Mouse (Mus musculus): ENCODE data around the gene Cggbp1. TPM values are rescaled to one million over a fixed set of nuclear protein-coding genes. Genes with fewer than 3 reads are reported as not detected.
A peak's percentile ranks its signal among the peaks of the same experiment; 100 is the strongest.
"Not testable (repeated sequence)": the region's sequence is repeated elsewhere in the genome, so short reads cannot be mapped to it uniquely, and the experiment has no call there.

Cggbp1 gene
- polyA plus RNA-seq, 1 experiment = 76.4 TPM

DNA sequence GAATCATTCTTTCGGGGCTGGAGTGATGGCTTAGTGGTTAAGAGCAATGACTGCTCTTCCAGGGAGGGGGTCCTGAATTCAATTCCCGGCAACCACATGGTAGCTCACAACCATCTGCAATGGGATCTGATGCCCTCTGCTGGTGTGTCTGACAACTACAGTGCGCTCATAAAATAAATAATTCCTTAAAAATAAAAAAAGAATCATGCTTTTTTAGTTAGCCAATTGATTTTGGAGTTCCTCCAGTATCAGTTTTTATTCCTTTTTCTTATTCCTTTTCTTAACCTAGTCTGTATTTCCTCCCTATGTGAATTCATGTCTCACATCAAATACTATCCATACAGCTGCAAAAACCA, 9.4 kb upstream of the Cggbp1 start:
- TF ChIP-seq CTCF (IDR thresholded peaks at IDR 0.05; ENCODE audit: low read depth, low read length) = no peak
- TF ChIP-seq POLR2A (IDR thresholded peaks at IDR 0.05; ENCODE audit: borderline replicate concordance, low read depth, low read length) = no peak

DNA sequence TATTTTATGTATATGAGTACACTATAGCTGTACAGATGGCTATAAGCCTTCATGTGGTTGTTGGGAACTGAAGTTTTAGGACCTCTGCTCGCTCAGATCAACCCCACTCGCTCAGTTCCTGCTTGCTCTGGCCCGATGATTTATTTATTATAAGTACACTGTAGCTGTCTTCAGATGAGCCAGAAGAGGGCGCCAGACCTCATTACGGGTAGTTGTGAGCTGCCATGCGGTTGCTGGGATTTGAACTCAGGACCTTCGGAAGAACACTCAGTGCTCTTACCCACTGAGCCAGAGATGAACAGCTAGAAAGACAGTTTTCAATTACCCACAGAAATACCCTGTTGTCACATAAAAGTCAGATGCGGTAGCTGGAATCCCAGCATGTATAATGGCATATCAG, 5.8 kb upstream of the Cggbp1 start:
- TF ChIP-seq CTCF (IDR thresholded peaks at IDR 0.05; ENCODE audit: low read depth, low read length) (peak; percentile 59), POLR2A (IDR thresholded peaks at IDR 0.05; ENCODE audit: borderline replicate concordance, low read depth, low read length) (no peak)
- peaks cover 6% of the 10 kb centered on the region for H3K4me1 ChIP-seq (ENCODE audit: control insufficient read depth, insufficient read depth, low read length)
- H3K27ac ChIP-seq (ENCODE audit: insufficient read depth, low read depth, low read length) = no peak overlapping the region
- no peak overlapping the region for H3K4me3 ChIP-seq (ENCODE audit: insufficient read depth, low read length)

More for the DNA sequence above, 9.4 kb upstream of the Cggbp1 start:
- no peak overlapping the region for H3K27ac ChIP-seq (ENCODE audit: insufficient read depth, low read depth, low read length)
- H3K4me1 ChIP-seq (ENCODE audit: control insufficient read depth, insufficient read depth, low read length) = peaks cover 5% of the 10 kb centered on the region
- no peak overlapping the region for H3K4me3 ChIP-seq (ENCODE audit: insufficient read depth, low read length)

DNA sequence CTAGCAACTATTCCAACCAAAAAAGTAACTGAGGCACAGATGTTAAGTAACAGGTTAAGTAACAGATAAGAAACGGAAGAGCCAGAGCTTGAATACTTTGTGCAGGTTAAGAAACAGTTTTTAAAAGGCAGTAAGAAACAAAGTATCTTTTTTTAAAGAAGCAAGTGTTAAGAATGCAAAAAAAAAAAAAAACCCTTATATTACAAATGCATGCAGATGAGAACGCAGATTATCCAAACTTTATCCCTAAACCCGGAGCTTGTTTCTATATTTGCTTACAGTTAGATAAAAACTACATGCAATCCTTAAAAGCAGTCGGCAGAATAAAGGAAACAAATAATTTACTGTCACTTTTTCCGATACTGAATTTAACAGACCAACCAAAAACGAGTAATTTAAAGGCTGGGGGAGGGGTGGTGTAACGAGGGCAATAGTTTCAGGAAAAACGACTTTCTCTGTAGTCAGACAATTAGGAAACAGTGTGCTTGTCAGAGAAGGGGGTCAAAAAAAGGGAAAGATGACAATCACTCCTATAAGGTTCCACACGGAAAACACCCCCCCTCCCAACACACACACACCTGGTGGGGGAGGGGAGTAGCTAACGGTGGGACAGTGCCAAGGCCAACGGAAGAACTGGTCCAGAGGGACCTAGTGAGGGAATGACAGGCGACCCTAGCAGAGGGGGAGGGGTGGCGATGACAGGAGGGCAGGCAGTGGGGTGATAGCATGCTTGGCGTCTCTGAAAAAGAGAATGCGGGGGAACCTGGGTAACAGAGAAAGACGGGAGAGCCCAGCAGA, 1.3 kb upstream of the Cggbp1 start:
- Histone ChIP-seq H3K4me3 (ENCODE audit: insufficient read depth, low read length) (peak overlapping the region; percentile 96), H3K27ac (ENCODE audit: insufficient read depth, low read depth, low read length) (no peak overlapping the region), H3K4me1 (ENCODE audit: control insufficient read depth, insufficient read depth, low read length) (peaks cover 8% of the 10 kb centered on the region)
- TF ChIP-seq CTCF (IDR thresholded peaks at IDR 0.05; ENCODE audit: low read depth, low read length) (no peak), POLR2A (IDR thresholded peaks at IDR 0.05; ENCODE audit: borderline replicate concordance, low read depth, low read length) (no peak)

DNA sequence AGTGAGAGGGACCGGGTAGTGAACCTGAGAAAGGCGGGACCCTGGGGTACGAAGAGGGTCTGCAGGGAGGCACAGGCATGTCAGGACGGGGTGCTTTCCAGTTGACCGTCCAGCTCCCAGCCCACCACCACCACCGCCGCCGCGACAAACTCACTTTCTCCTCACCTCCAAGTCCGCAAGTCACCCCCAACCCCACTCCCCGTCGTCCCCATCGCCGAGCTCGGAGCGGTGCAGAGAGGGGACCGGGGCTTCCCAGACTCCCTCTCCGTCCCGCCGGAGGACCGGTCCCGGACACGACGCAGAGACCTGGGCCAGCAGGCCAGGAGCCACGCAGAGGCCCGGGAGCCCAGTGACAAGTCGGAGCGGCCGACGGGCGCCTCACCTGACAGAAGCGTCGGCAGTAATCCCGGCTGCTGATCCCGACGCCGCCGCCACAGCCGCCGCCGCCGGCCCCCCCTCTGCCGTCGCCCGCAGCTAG, 672 bp upstream of the Cggbp1 start:
- peak overlapping the region; percentile 96 for H3K4me3 ChIP-seq (ENCODE audit: insufficient read depth, low read length)
- TF ChIP-seq CTCF (IDR thresholded peaks at IDR 0.05; ENCODE audit: low read depth, low read length) = no peak
- TF ChIP-seq POLR2A (IDR thresholded peaks at IDR 0.05; ENCODE audit: borderline replicate concordance, low read depth, low read length) = no peak
- H3K4me1 ChIP-seq (ENCODE audit: control insufficient read depth, insufficient read depth, low read length) = peaks cover 12% of the 10 kb centered on the region
- H3K27ac ChIP-seq (ENCODE audit: insufficient read depth, low read depth, low read length) = peak overlapping the region; percentile 61

DNA sequence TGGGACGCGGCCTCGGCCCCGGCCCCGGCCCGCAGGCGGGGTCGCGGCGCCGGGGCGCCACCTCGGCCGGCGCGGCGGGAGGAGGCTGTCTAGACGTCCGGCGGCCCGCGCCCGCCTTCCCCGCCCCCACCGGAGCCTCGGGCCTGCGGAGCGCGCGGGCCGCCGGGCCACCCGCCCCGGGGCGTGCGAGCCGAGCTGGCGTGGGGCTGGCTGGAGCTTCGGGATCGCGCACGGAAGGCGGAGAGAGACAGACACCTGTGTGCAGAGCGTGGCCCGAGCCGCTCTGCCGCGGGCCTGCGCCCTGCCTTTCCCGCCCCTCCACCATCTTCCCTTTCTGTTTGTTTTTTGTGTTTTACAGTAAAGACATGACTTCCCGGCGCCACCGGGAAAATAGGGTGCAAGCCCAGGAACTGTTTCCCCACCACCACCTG, 660 bp downstream of the Cggbp1 start:
- TF ChIP-seq CTCF (IDR thresholded peaks at IDR 0.05; ENCODE audit: low read depth, low read length) (no peak), POLR2A (IDR thresholded peaks at IDR 0.05; ENCODE audit: borderline replicate concordance, low read depth, low read length) (no peak)
- Histone ChIP-seq H3K27ac (ENCODE audit: insufficient read depth, low read depth, low read length) (peak overlapping the region; percentile 95), H3K4me3 (ENCODE audit: insufficient read depth, low read length) (peak overlapping the region; percentile 81), H3K4me1 (ENCODE audit: control insufficient read depth, insufficient read depth, low read length) (peaks cover 13% of the 10 kb centered on the region)

DNA sequence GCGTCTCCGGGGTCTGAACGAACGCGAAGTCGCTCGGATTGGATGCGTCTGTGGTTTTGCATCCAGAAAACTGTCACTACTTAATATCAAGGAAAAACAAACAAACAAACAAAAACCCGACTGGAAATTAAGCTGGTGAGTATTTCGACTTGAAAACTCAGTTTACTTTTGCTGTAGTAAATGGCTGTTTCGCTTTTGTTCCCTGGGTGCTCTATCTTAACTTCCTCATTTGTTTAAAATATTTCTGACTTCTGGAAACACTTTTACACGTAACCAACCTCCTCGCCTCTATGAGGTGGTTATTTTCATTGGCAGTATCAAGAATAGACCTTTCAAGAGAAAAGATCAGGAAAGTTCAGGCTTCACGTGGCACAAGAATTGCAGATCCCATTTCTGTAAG, 1.1 kb downstream of the Cggbp1 start:
- Histone ChIP-seq H3K4me3 (ENCODE audit: insufficient read depth, low read length) (peak overlapping the region; percentile 81), H3K27ac (ENCODE audit: insufficient read depth, low read depth, low read length) (peak overlapping the region; percentile 95), H3K4me1 (ENCODE audit: control insufficient read depth, insufficient read depth, low read length) (peaks cover 13% of the 10 kb centered on the region)
- TF ChIP-seq CTCF (IDR thresholded peaks at IDR 0.05; ENCODE audit: low read depth, low read length) (no peak), POLR2A (IDR thresholded peaks at IDR 0.05; ENCODE audit: borderline replicate concordance, low read depth, low read length) (no peak)

DNA sequence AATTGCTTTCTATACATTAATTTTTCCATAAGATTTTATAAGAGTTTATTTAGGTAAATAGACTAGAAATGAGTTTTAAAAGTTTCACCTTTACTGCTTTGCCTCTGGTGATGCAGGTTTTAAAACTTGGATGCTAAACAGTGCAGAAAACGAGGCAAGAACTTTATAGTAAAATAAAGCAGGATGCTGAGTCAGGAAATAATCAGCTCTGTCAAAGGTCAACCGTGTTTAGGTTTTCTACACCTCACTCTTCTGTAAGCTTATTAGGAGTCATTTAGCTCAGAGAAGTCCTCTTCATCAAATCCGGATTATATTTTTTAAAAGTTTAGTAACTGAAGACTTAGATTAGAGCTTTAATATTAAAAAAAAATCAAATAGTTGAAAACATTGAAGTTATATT, 5.2 kb downstream of the Cggbp1 start:
- no peak overlapping the region for H3K27ac ChIP-seq (ENCODE audit: insufficient read depth, low read depth, low read length)
- H3K4me3 ChIP-seq (ENCODE audit: insufficient read depth, low read length) = no peak overlapping the region
- no peak for TF ChIP-seq POLR2A (IDR thresholded peaks at IDR 0.05; ENCODE audit: borderline replicate concordance, low read depth, low read length)
- TF ChIP-seq CTCF (IDR thresholded peaks at IDR 0.05; ENCODE audit: low read depth, low read length) = no peak
- peaks cover 11% of the 10 kb centered on the region for H3K4me1 ChIP-seq (ENCODE audit: control insufficient read depth, insufficient read depth, low read length)

DNA sequence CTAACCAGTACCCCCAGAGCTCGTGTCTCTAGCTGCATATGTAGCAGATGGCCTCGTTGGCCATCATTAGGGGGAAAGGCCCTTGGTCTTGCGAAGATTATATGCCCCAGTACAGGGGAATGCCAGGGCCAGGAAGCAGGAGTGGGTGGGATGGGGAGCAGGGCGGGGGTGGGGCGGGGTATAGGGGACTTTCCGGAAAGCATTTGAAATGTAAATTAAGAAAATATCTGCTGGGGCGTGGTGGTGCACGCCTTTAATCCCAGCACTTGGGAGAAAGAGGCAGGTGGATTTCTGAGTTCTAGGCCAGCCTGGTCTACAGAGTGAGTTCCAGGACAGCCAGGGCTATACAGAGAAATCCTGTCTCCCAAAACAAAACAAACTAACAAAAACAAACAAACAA, 14.0 kb downstream of the Cggbp1 start:
- not testable (repeated sequence) for H3K4me1 ChIP-seq (ENCODE audit: control insufficient read depth, insufficient read depth, low read length); H3K27ac ChIP-seq (ENCODE audit: insufficient read depth, low read depth, low read length); H3K4me3 ChIP-seq (ENCODE audit: insufficient read depth, low read length)

DNA sequence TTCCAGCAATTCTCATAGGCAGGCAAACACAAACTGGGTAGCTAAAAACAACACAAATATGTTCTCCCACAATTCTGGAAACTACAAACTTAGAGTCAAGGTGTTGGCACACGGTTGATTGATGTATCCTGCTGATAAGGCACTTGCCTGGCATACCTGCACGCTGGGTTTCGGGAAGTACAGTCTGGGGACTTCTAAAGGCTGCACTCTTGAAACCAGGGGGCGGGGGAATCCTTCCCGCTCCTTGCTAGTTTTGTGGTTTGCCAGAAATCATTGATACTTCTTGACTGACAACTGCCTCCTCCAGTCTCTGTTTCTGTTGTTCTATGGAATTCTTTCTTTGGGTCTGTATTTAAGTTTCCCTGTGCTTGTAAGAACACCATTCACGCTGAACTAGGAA, 16.8 kb downstream of the Cggbp1 start:
- no peak for TF ChIP-seq POLR2A (IDR thresholded peaks at IDR 0.05; ENCODE audit: borderline replicate concordance, low read depth, low read length)
- TF ChIP-seq CTCF (IDR thresholded peaks at IDR 0.05; ENCODE audit: low read depth, low read length) = no peak
- Histone ChIP-seq H3K4me1 (ENCODE audit: control insufficient read depth, insufficient read depth, low read length) (no peaks in the 10 kb centered on the region), H3K4me3 (ENCODE audit: insufficient read depth, low read length) (no peak overlapping the region), H3K27ac (ENCODE audit: insufficient read depth, low read depth, low read length) (no peak overlapping the region)

DNA sequence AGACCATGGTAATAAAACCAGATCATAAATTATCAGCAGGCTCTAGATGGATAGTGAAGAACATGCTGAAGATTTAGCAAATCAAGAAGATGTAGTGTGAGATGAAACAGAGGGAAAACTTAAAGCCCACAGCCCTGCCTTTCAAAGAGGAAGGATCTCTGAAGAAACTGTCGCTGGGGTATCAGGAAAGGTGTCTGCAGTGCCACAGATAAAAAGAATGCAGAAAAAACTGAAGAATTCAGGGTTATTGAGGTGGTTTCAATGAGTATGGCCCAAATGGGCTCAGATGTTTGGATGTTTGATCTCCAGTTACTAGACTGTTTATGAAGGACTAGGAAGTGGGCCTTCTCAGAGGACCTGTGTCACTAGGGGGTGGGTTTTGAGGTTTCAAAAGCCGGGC, 17.8 kb downstream of the Cggbp1 start:
- Histone ChIP-seq H3K27ac (ENCODE audit: insufficient read depth, low read depth, low read length) (no peak overlapping the region), H3K4me1 (ENCODE audit: control insufficient read depth, insufficient read depth, low read length) (no peaks in the 10 kb centered on the region), H3K4me3 (ENCODE audit: insufficient read depth, low read length) (no peak overlapping the region)
- TF ChIP-seq CTCF (IDR thresholded peaks at IDR 0.05; ENCODE audit: low read depth, low read length) (no peak), POLR2A (IDR thresholded peaks at IDR 0.05; ENCODE audit: borderline replicate concordance, low read depth, low read length) (no peak)
